Mouse (Mus musculus) MEL (cell line): ENCODE measurements at regions not wholly inside any gene's neighbourhood (a gene's known extent, or its start where the extent isn't known, plus 50 kb on each side); places are given as distances from the start of the nearest gene placed in this dataset.

Experiments
- DNase-seq: peaks from one replicate; pipeline ENCODE4 v3.0.0; 2011; ENCODE audit warnings: low read depth, low spot score
- H3K27ac ChIP-seq: 2 replicates; pipeline ENCODE4 v1.5.1; 2012; ENCODE audit warnings: low read depth, mild to moderate bottlenecking, control low read depth, low read length, moderate library complexity; ENCODE audit not compliant: control insufficient read depth
- H3K27me3 ChIP-seq, 2 experiments: fragments of 150-350 bp in 1 of 2; sonication (generic) in 1 of 2; 2 replicates each; pipeline ENCODE4 v1.6.1; 2012; ENCODE audit warnings: low read length in 2 of 2, mild to moderate bottlenecking in 2 of 2, improper control_type of control experiment in 1 of 2, moderate library complexity in 1 of 2; ENCODE audit not compliant: insufficient read depth in 2 of 2, control insufficient read depth in 1 of 2
- H3K36me3 ChIP-seq, 2 experiments: 2 replicates each; pipeline ENCODE4 v1.6.1; 2012 to 2014; ENCODE audit warnings: low read length in 2 of 2, improper control_type of control experiment in 1 of 2, inconsistent platforms in 1 of 2, mild to moderate bottlenecking in 1 of 2; ENCODE audit not compliant: insufficient read depth in 2 of 2, control insufficient read depth in 1 of 2
- H3K4me1 ChIP-seq, 2 experiments: fragments of 150-350 bp in 1 of 2; sonication (generic) in 1 of 2; 2 replicates each; pipeline ENCODE4 v1.6.1; 2012; ENCODE audit warnings: low read length in 2 of 2, improper control_type of control experiment in 1 of 2, mild to moderate bottlenecking in 1 of 2; ENCODE audit not compliant: insufficient read depth in 2 of 2, control insufficient read depth in 1 of 2
- H3K4me3 ChIP-seq, 2 experiments: fragments of 150-350 bp in 1 of 2; sonication (generic) in 1 of 2; 2 replicates each; pipeline ENCODE4 v1.5.1; 2012; ENCODE audit warnings: low read depth in 2 of 2, low read length in 2 of 2, mild to moderate bottlenecking in 2 of 2, moderate library complexity in 2 of 2, control low read depth in 1 of 2, improper control_type of control experiment in 1 of 2; ENCODE audit not compliant: control insufficient read depth in 1 of 2, insufficient read depth in 1 of 2
- H3K79me2 ChIP-seq: 2 replicates; pipeline ENCODE4 v1.6.1; 2012; ENCODE audit warnings: mild to moderate bottlenecking, low read length, moderate library complexity; ENCODE audit not compliant: control insufficient read depth, poor library complexity, insufficient read depth
- H3K9ac ChIP-seq: 2 replicates; pipeline ENCODE4 v1.6.1; 2012; ENCODE audit warnings: low read depth, mild to moderate bottlenecking, control low read depth, low read length, moderate library complexity; ENCODE audit not compliant: control insufficient read depth, poor library complexity, severe bottlenecking
- H3K9me3 ChIP-seq: fragments of 150-350 bp; sonication (generic); replicated peaks from 2 replicates; pipeline ENCODE4 v1.6.1; 2012; ENCODE audit warnings: mild to moderate bottlenecking, low read length, improper control_type of control experiment, moderate library complexity; ENCODE audit not compliant: insufficient read depth
- BHLHE40 ChIP-seq: IDR thresholded peaks from 2 replicates; pipeline ENCODE4 v1.6.1; 2012; ENCODE audit warnings: low read depth, mild to moderate bottlenecking, inconsistent platforms, low read length, improper control_type of control experiment, borderline replicate concordance
- CHD1 ChIP-seq: IDR thresholded peaks from 2 replicates; pipeline ENCODE4 v1.6.1; 2012; ENCODE audit warnings: low read depth, mild to moderate bottlenecking, inconsistent platforms, low read length, improper control_type of control experiment
- CHD2 ChIP-seq: IDR thresholded peaks from 2 replicates; pipeline ENCODE4 v1.6.1; 2011; ENCODE audit warnings: low read length, improper control_type of control experiment
- E2F4 ChIP-seq: IDR thresholded peaks from 2 replicates; pipeline ENCODE4 v1.6.1; 2011; ENCODE audit warnings: low read depth, low read length, improper control_type of control experiment, borderline replicate concordance
- EP300 ChIP-seq, 2 experiments: IDR thresholded peaks; 2 replicates each; pipeline ENCODE4 v1.6.1; 2011; ENCODE audit warnings: improper control_type of control experiment in 2 of 2, low read length in 2 of 2, low read depth in 1 of 2, mild to moderate bottlenecking in 1 of 2
- ETS1 ChIP-seq: IDR thresholded peaks from 2 replicates; pipeline ENCODE4 v1.6.1; 2012; ENCODE audit warnings: low read depth, mild to moderate bottlenecking, inconsistent platforms, low read length, improper control_type of control experiment, moderate library complexity
- GABPA ChIP-seq: IDR thresholded peaks from 2 replicates; pipeline ENCODE4 v1.6.1; 2012; ENCODE audit warnings: low read depth, mild to moderate bottlenecking, inconsistent platforms, low read length, improper control_type of control experiment, moderate library complexity
- GATA1 ChIP-seq: IDR thresholded peaks from 2 replicates; pipeline ENCODE4 v1.6.1; 2011; ENCODE audit warnings: low read depth, low read length, improper control_type of control experiment
- JUND ChIP-seq: IDR thresholded peaks from 2 replicates; pipeline ENCODE4 v1.6.1; 2011; ENCODE audit warnings: low read depth, mild to moderate bottlenecking, improper control_type of control experiment, low read length
- KAT2A ChIP-seq: conservative IDR thresholded peaks from 2 replicates; pipeline ENCODE4 v1.6.1; 2012; ENCODE audit warnings: low read depth, low read length, improper control_type of control experiment, inconsistent platforms
- MAX ChIP-seq: IDR thresholded peaks from 2 replicates; pipeline ENCODE4 v1.6.1; 2011; ENCODE audit warnings: low read length, improper control_type of control experiment
- MAZ ChIP-seq: IDR thresholded peaks from 2 replicates; pipeline ENCODE4 v1.6.1; 2012; ENCODE audit warnings: low read depth, mild to moderate bottlenecking, inconsistent platforms, low read length, improper control_type of control experiment
- MEF2A ChIP-seq: IDR thresholded peaks from 2 replicates; pipeline ENCODE4 v1.6.1; 2014; ENCODE audit warnings: low read depth, mild to moderate bottlenecking, inconsistent platforms, low read length, improper control_type of control experiment; ENCODE audit not compliant: poor library complexity, insufficient replicate concordance, severe bottlenecking; ENCODE audit errors: extremely low read depth
- MXI1 ChIP-seq: IDR thresholded peaks from 2 replicates; pipeline ENCODE4 v1.6.1; 2011; ENCODE audit warnings: mild to moderate bottlenecking, low read depth, low read length, improper control_type of control experiment
- MYC ChIP-seq: IDR thresholded peaks from 2 replicates; pipeline ENCODE4 v1.6.1; 2011; ENCODE audit warnings: low read depth, mild to moderate bottlenecking, low read length, improper control_type of control experiment, moderate library complexity
- POLR2A ChIP-seq, 2 experiments: IDR thresholded peaks; 2 replicates each; pipeline ENCODE4 v1.6.1; 2011 to 2012; ENCODE audit warnings: low read length in 2 of 2, mild to moderate bottlenecking in 2 of 2, control low read depth in 1 of 2, improper control_type of control experiment in 1 of 2, low read depth in 1 of 2, moderate library complexity in 1 of 2; ENCODE audit not compliant: control insufficient read depth in 1 of 2, insufficient read depth in 1 of 2, poor library complexity in 1 of 2
- POLR2AphosphoS2 ChIP-seq: IDR thresholded peaks from 2 replicates; pipeline ENCODE4 v1.6.1; 2011; ENCODE audit warnings: low read length, improper control_type of control experiment
- POLR2AphosphoS5 ChIP-seq: IDR thresholded peaks from 2 replicates; pipeline ENCODE4 v1.6.1; 2012; ENCODE audit warnings: low read depth, borderline replicate concordance, mild to moderate bottlenecking, inconsistent platforms, low read length, moderate library complexity, mixed read lengths
- RCOR1 ChIP-seq: IDR thresholded peaks from 2 replicates; pipeline ENCODE4 v1.6.1; 2012; ENCODE audit warnings: low read depth, mild to moderate bottlenecking, inconsistent platforms, low read length, improper control_type of control experiment
- SMC3 ChIP-seq: IDR thresholded peaks from 2 replicates; pipeline ENCODE4 v1.6.1; 2011; ENCODE audit warnings: low read depth, low read length, improper control_type of control experiment
- TBP ChIP-seq: IDR thresholded peaks from 2 replicates; pipeline ENCODE4 v1.8.0; 2011; ENCODE audit warnings: low read depth, low read length, improper control_type of control experiment
- UBTF ChIP-seq: IDR thresholded peaks from 2 replicates; pipeline ENCODE4 v1.6.1; 2012; ENCODE audit warnings: low read depth, mild to moderate bottlenecking, inconsistent platforms, low read length, improper control_type of control experiment, moderate library complexity, borderline replicate concordance; ENCODE audit not compliant: insufficient read depth
- USF1 ChIP-seq: IDR thresholded peaks from 2 replicates; pipeline ENCODE4 v1.6.1; 2014; ENCODE audit warnings: low read depth, mild to moderate bottlenecking, inconsistent platforms, low read length, improper control_type of control experiment, moderate library complexity
- ZMIZ1 ChIP-seq: IDR thresholded peaks from 2 replicates; pipeline ENCODE4 v1.6.1; 2012; ENCODE audit warnings: low read depth, mild to moderate bottlenecking, inconsistent platforms, low read length, improper control_type of control experiment, moderate library complexity
- ZNF384 ChIP-seq: IDR thresholded peaks from 2 replicates; pipeline ENCODE4 v1.6.1; 2012; ENCODE audit warnings: low read depth, mild to moderate bottlenecking, inconsistent platforms, low read length, improper control_type of control experiment

- Histone ChIP-seq H3K79me2 (no peaks in the 10 kb centered on the region), H3K36me3 (no peaks in the 10 kb centered on the region), H3K9ac (no peak overlapping the region), H3K27me3 (no peaks in the 10 kb centered on the region), H3K9me3 (no peaks in the 10 kb centered on the region), H3K4me3 (no peak overlapping the region), H3K4me1 (no peaks in the 10 kb centered on the region), H3K27ac (no peak overlapping the region)
- DNase-seq = no peak
- no peak for TF ChIP-seq POLR2A (IDR thresholded peaks at IDR 0.05; ENCODE audit: control insufficient read depth in 1 of 2, insufficient read depth in 1 of 2, low read depth in 1 of 2, low read length in 2 of 2, poor library complexity in 1 of 2)
- no peak for TF ChIP-seq KAT2A
- TF ChIP-seq ETS1 = no peak
- no peak for TF ChIP-seq UBTF
- no peak for TF ChIP-seq POLR2AphosphoS2
- no peak for TF ChIP-seq JUND
- TF ChIP-seq CHD2 = no peak
- no peak for TF ChIP-seq GATA1
- no peak for TF ChIP-seq MAZ
- TF ChIP-seq EP300 (IDR thresholded peaks at IDR 0.05; ENCODE audit: low read depth in 1 of 2, low read length in 2 of 2) = no peak
- TF ChIP-seq TBP = no peak
- TF ChIP-seq GABPA = no peak
- TF ChIP-seq MYC = no peak
- no peak for TF ChIP-seq USF1
- TF ChIP-seq SMC3 = no peak
- TF ChIP-seq POLR2AphosphoS5 = no peak
- TF ChIP-seq MXI1 = no peak
- TF ChIP-seq MAX = no peak
Measured at GRCm38 (mm10) chr6:60616313-60616712, 213.3 kb downstream of the Snca start.

GRCm38 (mm10) chr6:60600201-60600600 is 229.5 kb downstream of the Snca start:
- H3K27me3 ChIP-seq = no peaks in the 10 kb centered on the region
- H3K4me3 ChIP-seq = no peak overlapping the region
- no peaks in the 10 kb centered on the region for H3K4me1 ChIP-seq
- H3K36me3 ChIP-seq = no peaks in the 10 kb centered on the region
- no peaks in the 10 kb centered on the region for H3K79me2 ChIP-seq
- no peak overlapping the region for H3K27ac ChIP-seq
- DNase-seq = no peak
- TF ChIP-seq MAZ (no peak), USF1 (no peak), RCOR1 (no peak), MEF2A (no peak), JUND (no peak), BHLHE40 (no peak), CHD1 (no peak), ZMIZ1 (no peak), ZNF384 (no peak), GABPA (no peak), EP300 (IDR thresholded peaks at IDR 0.05; ENCODE audit: low read depth in 1 of 2, low read length in 2 of 2) (no peak), CHD2 (no peak), KAT2A (no peak), E2F4 (no peak)
- H3K9me3 ChIP-seq = no peaks in the 10 kb centered on the region
- H3K9ac ChIP-seq = no peak overlapping the region
